Mouse (Mus musculus) gastrocnemius, adult 2 months (tissue): Measurements from ENCODE around the gene Agrp. TPM values are rescaled to one million over a fixed set of nuclear protein-coding genes. Genes with fewer than 3 reads are reported as not detected.
"Not testable (repeated sequence)": the region's sequence is repeated elsewhere in the genome, so short reads cannot be mapped to it uniquely, and the experiment has no call there.

Source experiments
- DNase-seq: peaks from one replicate; pipeline ENCODE4 v3.0.0; 2022
- H3K27ac ChIP-seq: fragments of 200-600 bp; 2 replicates; pipeline ENCODE4 v1.8.1; 2022; ENCODE audit warnings: mild to moderate bottlenecking
- H3K4me3 ChIP-seq: fragments of 200-600 bp; 2 replicates; pipeline ENCODE4 v1.8.1; 2022; ENCODE audit warnings: mild to moderate bottlenecking, moderate library complexity
- CTCF ChIP-seq: fragments of 200-600 bp; IDR thresholded peaks from 2 replicates; pipeline ENCODE4 v1.8.1; 2022; ENCODE audit warnings: antibody characterized with exemption, mild to moderate bottlenecking, moderate library complexity
- intact Hi-C: fragments of 180-260 bp; cut with DNase I; formaldehyde crosslinking; loops from one replicate; pipeline ENCODE4 v1.15.1; 2025
- total RNA-seq, 2 experiments: library from RNA; stranded (reverse); gene quantifications; 2 replicates each; pipeline ENCODE4 v1.2.3; 2021

Gene Agrp
- total RNA-seq, 2 experiments from 2014 or later, result 0.75 TPM; not detected in 1

DNA sequence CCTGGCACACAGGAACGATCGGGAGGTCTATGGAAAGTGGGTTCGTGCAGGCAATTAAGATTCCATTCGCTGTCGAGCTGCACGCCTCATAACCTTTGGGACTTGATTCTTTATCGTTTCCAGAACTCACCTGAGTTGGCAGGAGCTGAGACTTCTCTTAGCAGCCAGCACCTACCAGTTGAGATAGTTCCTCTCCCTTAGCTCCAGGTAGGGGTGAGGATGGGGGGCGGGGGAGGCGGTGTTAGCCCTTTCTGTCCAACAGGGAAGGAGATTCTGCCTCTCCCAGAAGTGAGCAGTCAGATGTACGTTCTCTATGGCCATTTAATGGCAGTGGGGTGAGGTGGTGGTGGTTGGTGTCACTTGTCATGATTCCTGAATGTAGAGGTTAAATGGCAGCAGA, 30.1 kb downstream of the Agrp start:
- no peak for DNase-seq
- Histone ChIP-seq H3K27ac (peak overlapping the region; percentile 98), H3K4me3 (peak overlapping the region; percentile 78)
- intact Hi-C loops, result no loop called here
- no peak for TF ChIP-seq CTCF

DNA sequence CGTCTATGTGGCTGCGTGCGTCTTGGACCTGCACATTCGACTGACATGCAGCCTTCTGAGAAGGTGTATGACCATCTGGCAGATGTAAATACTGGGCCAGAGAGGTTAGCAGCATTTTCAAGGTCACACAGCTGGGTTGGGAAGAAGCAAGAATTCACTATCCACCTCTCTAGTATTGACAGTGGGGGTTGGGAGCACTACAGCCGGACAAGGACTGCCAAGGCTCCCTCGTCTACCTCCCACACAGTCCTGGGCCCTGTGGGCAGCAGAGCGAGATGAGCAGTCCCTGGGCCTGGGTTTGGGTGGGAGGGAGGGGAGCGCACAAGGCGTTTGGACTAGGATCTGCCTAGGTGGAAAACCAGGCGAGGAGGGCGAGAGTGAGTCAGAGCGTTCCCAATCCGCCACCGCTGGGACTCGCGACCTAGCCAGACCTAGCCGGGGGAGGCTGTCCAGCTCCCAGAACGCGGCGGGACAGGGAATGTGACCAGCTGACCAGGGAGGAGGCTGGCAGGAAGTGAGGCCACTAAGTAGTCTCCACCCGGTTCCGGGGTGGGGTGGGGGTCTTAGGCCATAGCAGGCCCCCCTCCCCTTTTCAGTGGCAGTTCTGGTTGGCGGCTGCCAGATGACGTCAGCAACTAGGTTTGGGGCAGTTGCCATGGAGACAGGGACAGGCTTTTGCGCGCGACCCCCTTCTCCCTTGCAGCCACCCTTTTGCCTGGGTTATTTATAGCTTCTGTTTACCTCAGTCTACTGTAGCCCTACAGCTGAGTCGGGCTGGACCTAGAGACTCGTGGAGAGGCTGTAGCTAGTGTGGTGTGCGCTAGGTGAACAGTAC, 30.8 kb downstream of the Agrp start:
- DNase-seq, result peak; percentile 91
- Histone ChIP-seq H3K27ac (peak overlapping the region; percentile 98), H3K4me3 (peak overlapping the region; percentile 78)
- no peak for TF ChIP-seq CTCF
- intact Hi-C loops, result no loop called here

DNA sequence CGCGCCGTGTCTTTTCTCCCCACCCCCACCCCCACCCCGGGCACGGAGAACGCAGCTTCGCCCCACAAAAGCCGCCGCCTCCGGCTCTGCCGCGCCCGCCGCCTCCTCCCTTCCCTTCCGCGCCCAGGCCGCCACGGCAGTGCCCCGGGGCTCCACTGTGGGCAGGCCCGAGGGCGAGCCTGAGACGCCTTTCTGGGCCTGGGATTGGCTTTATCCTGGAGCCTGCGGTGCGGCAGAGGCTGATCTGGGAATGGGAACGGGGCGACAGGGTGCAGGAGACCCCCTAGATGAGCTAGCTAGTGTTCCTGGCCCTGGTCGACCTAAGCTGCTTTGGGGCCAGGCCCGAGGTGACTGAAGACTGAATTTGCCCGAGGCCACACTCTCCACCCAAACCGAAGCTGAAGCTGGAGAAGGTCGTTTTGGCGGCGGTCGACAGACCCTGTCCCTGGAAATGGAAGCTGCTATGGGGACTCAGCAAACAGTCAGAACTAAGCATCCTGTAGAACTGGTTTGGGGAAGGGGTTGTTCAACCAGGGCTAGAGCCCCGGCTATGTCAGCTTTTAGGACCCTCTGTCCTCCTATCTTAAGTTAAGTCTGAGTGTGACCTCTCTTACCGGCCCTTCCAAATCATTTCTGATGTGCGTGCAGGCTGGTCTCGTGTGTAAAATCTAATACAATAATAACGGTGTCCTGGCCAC, 31.6 kb downstream of the Agrp start:
- TF ChIP-seq CTCF, result no peak
- H3K27ac ChIP-seq, result peak overlapping the region; percentile 98
- H3K4me3 ChIP-seq, result peak overlapping the region; percentile 78
- intact Hi-C loops, result no loop called here
- no peak for DNase-seq

DNA sequence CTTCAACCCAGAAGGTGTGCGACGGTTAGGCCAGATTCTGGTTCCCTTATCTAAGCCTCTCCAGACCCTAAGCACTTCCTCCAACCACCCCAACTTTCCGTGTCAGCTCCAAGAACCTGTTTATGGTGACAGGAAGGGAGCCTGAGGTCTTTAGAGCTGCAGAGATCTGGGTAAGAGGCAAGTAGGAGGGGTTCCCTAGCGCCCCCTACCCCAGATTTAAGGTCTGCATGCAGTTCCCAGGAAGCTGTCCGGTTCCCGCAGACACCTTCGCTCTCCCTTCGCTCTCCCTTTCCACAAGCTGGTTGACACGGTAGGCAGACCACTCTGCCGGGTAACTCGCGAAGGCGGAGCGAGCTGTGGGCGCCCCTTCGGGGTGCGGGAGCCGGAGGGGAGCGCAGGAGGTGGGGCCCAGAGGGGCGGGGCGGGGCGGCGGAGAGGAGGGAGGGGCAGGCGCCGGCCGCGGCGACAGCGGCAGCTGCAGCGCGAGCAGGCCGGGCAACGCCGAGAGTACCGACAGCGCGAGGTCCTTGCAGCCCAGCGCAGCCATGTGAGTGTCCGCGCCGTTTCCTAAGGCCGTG, 32.3 kb downstream of the Agrp start, which contains the start of gene Ripor1:
Gene Ripor1 (plus strand): TSS at position 452 of the 578 bp plus-strand sequence.
- intact Hi-C loops, result no loop called here
- H3K27ac ChIP-seq, result peak within 1 kb of the TSS; percentile 98
- peak; percentile 89 for DNase-seq
- H3K4me3 ChIP-seq, result peak within 1 kb of the TSS; percentile 78
- TF ChIP-seq CTCF, result peak; percentile 62

DNA sequence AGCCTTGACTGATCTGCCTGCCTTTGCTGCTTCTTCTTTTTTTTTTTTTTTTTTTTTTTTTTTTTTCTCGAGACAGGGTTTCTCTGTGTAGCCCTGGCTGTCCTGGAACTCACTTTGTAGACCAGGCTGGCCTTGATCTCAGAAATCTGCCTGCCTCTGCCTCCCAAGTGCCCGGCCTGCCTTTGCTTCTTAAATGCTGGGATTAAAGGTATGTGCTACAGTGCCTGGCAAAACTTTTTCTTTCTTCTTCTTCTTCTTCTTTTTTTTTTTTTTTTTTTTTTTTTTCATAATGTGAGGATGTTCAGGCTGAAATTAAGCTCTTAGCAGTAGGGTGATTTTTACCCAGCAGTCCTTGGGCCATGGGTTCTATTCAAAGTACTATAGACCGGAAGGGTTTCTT, 34.7 kb downstream of the Agrp start:
- H3K27ac ChIP-seq, DNase-seq, intact Hi-C loops, H3K4me3 ChIP-seq: not testable (repeated sequence)

DNA sequence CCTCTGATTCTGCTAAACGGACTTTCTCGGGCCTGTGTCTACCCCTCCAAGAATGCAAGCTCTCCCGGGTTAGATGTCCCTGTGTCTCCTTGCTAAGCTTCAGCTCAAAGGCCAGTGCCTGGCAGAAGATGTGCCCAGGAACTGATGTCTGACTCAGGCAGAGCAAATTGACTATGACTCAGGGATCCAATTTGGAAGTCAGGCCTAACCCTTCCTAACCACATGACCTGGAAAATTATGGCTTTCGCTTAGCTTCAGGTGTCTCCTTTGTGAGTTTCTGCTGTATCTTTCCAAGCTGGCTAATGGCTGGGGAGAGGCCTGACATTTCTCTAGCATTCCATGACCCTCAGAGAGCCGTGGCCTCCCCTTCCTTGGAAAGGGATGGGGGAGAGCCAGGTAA, 35.9 kb downstream of the Agrp start:
- Histone ChIP-seq H3K27ac (no peak overlapping the region), H3K4me3 (no peak overlapping the region)
- intact Hi-C loops, result no loop called here
- TF ChIP-seq CTCF, result no peak
- no peak for DNase-seq

DNA sequence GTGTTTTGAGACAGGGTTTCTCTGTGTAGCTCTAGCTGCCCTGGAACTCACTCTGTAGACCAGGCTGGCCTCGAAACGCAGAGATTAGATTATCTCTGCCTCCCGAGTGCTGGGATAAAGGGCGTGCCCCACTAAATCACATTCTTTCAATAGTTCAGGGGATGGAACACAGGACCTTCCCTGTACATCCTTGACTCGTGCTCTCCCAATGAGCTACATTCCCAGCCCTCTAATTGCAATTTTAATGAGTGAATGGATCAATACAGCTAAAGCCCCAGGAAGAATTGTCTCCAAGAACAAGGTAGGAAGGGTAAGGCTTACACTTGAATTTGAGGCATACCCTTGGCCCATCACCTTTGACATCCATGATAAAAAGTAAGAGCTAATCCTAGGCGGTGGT, 38.4 kb downstream of the Agrp start:
- intact Hi-C loops, result loop anchor here (10.0 kb wide), 1 partner anchor 86 kb away; the partner anchor contains the start of gene Carmil2
- TF ChIP-seq CTCF, result no peak
- Histone ChIP-seq H3K4me3 (no peak overlapping the region), H3K27ac (no peak overlapping the region)
- DNase-seq, result no peak

DNA sequence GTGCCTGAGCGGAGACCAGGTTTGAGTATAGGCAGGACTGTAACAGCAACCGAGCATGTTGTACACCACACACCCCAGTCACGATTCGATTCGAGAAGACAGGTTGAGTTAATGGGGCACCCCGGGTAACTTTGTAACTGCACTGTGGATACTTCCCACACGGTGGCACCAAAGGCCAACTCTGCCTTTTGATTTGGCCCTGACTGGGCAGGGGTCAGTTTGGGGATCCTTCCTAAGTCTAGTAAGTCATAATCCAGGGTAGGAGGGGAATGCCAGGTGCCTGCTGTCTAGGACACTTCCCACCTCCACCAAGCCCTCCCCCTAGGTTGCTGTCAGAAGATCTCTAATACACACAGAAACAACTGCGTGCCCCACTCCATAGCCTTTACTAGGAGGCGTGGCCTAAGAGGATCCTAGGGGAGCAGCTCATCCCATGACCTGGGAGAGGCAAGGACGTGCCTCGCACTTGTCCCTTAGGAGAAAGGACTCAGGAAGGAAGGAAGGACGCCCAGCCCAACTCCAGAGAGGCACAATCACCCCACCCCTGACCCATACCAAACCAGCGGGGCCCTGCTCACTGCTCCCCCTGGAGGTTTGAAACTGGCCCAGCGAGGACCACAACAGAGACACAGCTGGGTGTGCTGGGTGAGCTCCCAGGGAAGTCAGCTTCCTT, 40.7 kb downstream of the Agrp start:
- peak overlapping the region; percentile 69 for H3K4me3 ChIP-seq
- intact Hi-C loops, result loop anchor here (2.0 to 10.0 kb wide), 2 partner anchors 30 to 88 kb away; partner anchors contain the start of genes Atp6v0d1 and Carmil2
- DNase-seq, result peak; percentile 83
- TF ChIP-seq CTCF, result peak; percentile 76
- peak overlapping the region; percentile 78 for H3K27ac ChIP-seq

DNA sequence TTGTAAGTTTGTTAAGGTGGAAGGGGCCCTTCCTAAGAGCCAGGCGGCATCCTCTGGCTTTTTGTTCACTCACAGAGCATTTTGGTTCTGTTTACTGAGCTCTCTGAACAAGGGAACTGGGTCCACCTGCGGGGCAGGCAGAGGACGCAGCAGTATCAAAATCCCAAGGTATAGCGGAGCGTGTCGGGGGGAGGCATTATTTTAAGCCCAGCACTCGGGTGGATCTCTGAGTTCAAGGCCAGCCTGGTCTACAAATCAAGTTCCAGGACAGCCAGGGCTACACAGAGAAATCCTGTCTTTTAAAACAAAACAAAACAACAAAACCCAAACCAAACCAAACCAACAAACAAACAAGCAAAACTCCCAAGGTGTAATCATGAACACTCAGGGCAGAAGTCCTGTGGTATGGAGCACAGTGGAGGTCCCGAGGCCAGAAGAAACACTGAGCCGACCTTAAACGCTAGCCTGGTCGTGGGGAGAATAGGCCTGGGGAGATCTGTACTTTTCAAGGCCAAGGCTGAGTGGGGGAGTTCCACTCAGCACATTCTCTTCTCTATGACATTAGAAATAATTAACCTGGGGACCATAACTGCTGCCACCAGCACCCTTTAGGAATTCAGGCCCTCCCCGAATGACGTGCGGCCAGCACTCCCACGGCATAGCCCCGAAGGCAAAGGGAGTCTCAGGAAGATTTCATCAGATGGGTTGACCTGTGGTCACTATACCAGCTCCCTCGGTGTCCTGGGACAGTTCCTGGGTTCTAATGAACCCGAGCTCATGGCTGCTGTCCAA, 42.5 kb downstream of the Agrp start:
- DNase-seq, result no peak
- TF ChIP-seq CTCF, result no peak
- Histone ChIP-seq H3K4me3 (peak overlapping the region; percentile 69), H3K27ac (peak overlapping the region; percentile 78)
- intact Hi-C loops, result loop anchor here (10.0 kb wide), 1 partner anchor 90 kb away; the partner anchor contains the start of gene Carmil2

DNA sequence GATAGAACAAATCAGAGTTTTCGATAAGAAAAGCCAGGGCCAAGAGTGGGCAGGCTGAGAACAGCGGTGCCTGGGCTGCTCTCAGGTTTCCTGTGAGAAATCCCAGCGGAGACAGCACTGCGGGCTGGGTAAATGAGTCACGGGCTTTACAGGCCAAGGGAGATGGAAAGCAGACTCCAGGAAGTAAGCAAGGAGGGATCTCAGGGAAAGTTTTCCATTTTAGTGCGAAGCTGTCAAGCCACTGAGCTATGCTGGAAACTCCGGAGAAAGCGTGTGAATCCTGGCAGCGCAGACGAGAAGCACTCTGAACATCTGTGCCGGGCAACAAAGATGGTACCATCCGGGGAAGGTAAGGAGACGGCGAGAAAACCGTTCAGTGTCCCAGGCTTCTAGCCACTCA, 43.3 kb downstream of the Agrp start:
- DNase-seq, result peak; percentile 70
- Histone ChIP-seq H3K27ac (peak overlapping the region; percentile 78), H3K4me3 (peak overlapping the region; percentile 69)
- intact Hi-C loops, result loop anchor here (10.0 kb wide), 1 partner anchor 91 kb away; the partner anchor contains the start of gene Carmil2
- TF ChIP-seq CTCF, result no peak

DNA sequence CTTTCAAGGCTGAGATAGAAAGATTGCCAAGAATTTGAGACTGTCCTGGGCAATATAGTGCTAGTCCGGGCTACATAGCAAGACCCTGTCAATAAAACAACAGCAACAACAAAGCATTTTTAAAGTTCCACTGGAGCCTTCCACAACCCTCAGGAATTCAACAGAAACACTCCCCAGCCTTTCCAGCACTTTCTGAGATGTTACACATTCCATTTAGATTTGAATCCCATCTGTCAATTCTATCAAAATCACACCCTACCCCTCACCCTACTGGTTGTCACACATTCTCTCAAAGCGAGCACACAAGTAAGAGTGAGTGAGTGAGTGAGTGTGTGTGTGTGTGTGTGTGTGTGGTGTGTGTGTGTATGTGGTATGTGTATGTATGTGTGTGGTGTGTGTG, 44.8 kb downstream of the Agrp start:
- intact Hi-C loops, result loop anchor here (10.0 kb wide), 1 partner anchor 92 kb away; the partner anchor contains the start of gene Carmil2
- no peak for TF ChIP-seq CTCF

DNA sequence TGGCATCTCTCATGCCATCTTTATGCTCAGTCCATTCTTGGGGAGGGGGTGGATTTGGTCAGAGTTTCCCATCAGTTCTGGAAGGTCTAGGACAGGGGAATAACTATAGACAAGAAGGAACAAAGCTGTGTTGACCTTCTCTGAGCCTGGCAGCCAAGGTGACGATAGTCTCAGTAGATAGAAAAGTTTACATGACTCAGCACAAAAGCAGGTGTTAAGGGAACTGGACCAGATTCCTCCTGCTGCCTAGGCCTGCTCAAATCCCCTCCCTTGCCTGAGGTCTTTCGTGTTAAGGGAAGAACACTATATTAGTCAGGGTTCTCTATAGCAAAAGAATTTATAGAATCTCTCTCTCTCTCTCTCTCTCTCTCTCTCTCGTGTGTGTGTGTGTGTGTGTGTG, 57.5 kb downstream of the Agrp start:
- intact Hi-C loops, result no loop called here
- Histone ChIP-seq H3K4me3 (no peak overlapping the region), H3K27ac (no peak overlapping the region)
- DNase-seq, result no peak
- no peak for TF ChIP-seq CTCF

More for the DNA sequence above, 44.8 kb downstream of the Agrp start:
- H3K4me3 ChIP-seq, result no peak overlapping the region
- DNase-seq, result no peak
- H3K27ac ChIP-seq, result no peak overlapping the region
